Mouse (Mus musculus) heart, embryonic 15.5 days (tissue): ENCODE measurements around the gene Ubl4b. TPM values are rescaled to one million over a fixed set of nuclear protein-coding genes. Genes with fewer than 3 reads are reported as not detected.

ENCODE experiments used
- ATAC-seq: fragments of 200-750 bp; cut with Nextera tagmentation; replicated peaks from 2 replicates; pipeline ENCODE4 v1.8.0; 2017; ENCODE audit warnings: low read depth, moderate TSS enrichment; ENCODE audit not compliant: insufficient number of reproducible peaks, insufficient read depth, low FRiP score
- H3K27ac ChIP-seq: fragments of 300-500 bp; sonication (generic); 2 replicates; pipeline ENCODE4 v1.5.1; 2015; ENCODE audit warnings: mild to moderate bottlenecking, inconsistent platforms
- H3K27me3 ChIP-seq: fragments of 300-500 bp; sonication (generic); 2 replicates; pipeline ENCODE4 v1.6.1; 2015; ENCODE audit warnings: inconsistent platforms
- H3K36me3 ChIP-seq: fragments of 300-500 bp; sonication (generic); 2 replicates; pipeline ENCODE4 v1.6.1; 2015; ENCODE audit warnings: mild to moderate bottlenecking, inconsistent platforms
- H3K4me1 ChIP-seq: fragments of 300-500 bp; sonication (generic); replicated peaks from 2 replicates; pipeline ENCODE4 v1.6.1; 2015; ENCODE audit warnings: inconsistent platforms
- H3K4me2 ChIP-seq: fragments of 300-500 bp; sonication (generic); 2 replicates; pipeline ENCODE4 v1.6.1; 2015; ENCODE audit warnings: inconsistent platforms, mild to moderate bottlenecking, moderate library complexity
- H3K4me3 ChIP-seq: fragments of 300-500 bp; sonication (generic); 2 replicates; pipeline ENCODE4 v1.5.1; 2015; ENCODE audit warnings: mild to moderate bottlenecking, inconsistent platforms
- H3K9ac ChIP-seq: fragments of 300-500 bp; sonication (generic); 2 replicates; pipeline ENCODE4 v1.6.1; 2015; ENCODE audit warnings: mild to moderate bottlenecking, inconsistent platforms
- H3K9me3 ChIP-seq: fragments of 300-500 bp; sonication (generic); replicated peaks from 2 replicates; pipeline ENCODE4 v1.6.1; 2016; ENCODE audit warnings: inconsistent platforms
- WGBS: fragments of 180-500 bp; shearing (Covaris S2); methylation state at CpG from one replicate; pipeline ENCODE4 v1.1.7; 2015; ENCODE audit warnings: mixed read lengths; 5-methylcytosine and 5-hydroxymethylcytosine counted together
- polyA plus RNA-seq: library from polyadenylated mRNA; unstranded; fragments of >200 nt; fragmentation: Nextera tagmentation; extraction: Ambion mirVana; gene quantifications from 2 replicates; pipeline ENCODE4 v1.2.1, GENCODE M21; 2015

Ubl4b gene
- not detected in 2 replicates for polyA plus RNA-seq

GRCm38 (mm10) chr3:107554842-107555241 lies at the start of gene Ubl4b:
Ubl4b (minus strand) TSS chr3:107555073.
- WGBS, result 83% methylated on average over 2 of the region's 2 CpGs

GRCm38 (mm10) chr3:107600127-107600526 lies 45.3 kb upstream of the Ubl4b start:
- H3K9me3 ChIP-seq, result no peaks in the 10 kb centered on the region
- no peak overlapping the region for H3K9ac ChIP-seq
- ATAC-seq, result no peak
- 50% methylated on average over 6 of the region's 6 CpGs for WGBS
- no peak overlapping the region for H3K4me3 ChIP-seq
- H3K27me3 ChIP-seq, result peaks cover 84% of the 10 kb centered on the region
- H3K27ac ChIP-seq, result no peak overlapping the region
- H3K4me2 ChIP-seq, result no peak overlapping the region
- H3K36me3 ChIP-seq, result no peaks in the 10 kb centered on the region
- H3K4me1 ChIP-seq, result peaks cover 19% of the 10 kb centered on the region

More at GRCm38 (mm10) chr3:107554842-107555241, at the start of gene Ubl4b:
- no peak for ATAC-seq
- Histone ChIP-seq H3K9me3 (no peaks in the 10 kb centered on the region), H3K9ac (no peak within 1 kb of the TSS), H3K27ac (no peak within 1 kb of the TSS), H3K4me3 (no peak within 1 kb of the TSS), H3K4me1 (no peaks in the 10 kb centered on the region), H3K27me3 (peaks cover 10% of the 10 kb centered on the region; the same call in 1 of the 2 replicates), H3K4me2 (no peak within 1 kb of the TSS), H3K36me3 (no peaks in the 10 kb centered on the region)

GRCm38 (mm10) chr3:107597586-107598389 lies 42.9 kb upstream of the Ubl4b start:
- no peak for ATAC-seq
- no peaks in the 10 kb centered on the region for H3K36me3 ChIP-seq
- H3K27me3 ChIP-seq, result peaks cover 96% of the 10 kb centered on the region
- peaks cover 25% of the 10 kb centered on the region for H3K4me1 ChIP-seq
- H3K27ac ChIP-seq, result no peak overlapping the region
- WGBS, result 17% methylated on average over 22 of the region's 22 CpGs
- H3K4me3 ChIP-seq, result no peak overlapping the region
- H3K9ac ChIP-seq, result no peak overlapping the region
- H3K4me2 ChIP-seq, result no peak overlapping the region
- H3K9me3 ChIP-seq, result no peaks in the 10 kb centered on the region

- Histone ChIP-seq H3K27ac (no peak overlapping the region), H3K9ac (no peak overlapping the region), H3K27me3 (peaks cover 97% of the 10 kb centered on the region), H3K4me3 (no peak overlapping the region), H3K36me3 (no peaks in the 10 kb centered on the region), H3K4me2 (no peak overlapping the region), H3K4me1 (peaks cover 25% of the 10 kb centered on the region), H3K9me3 (no peaks in the 10 kb centered on the region)
- no peak for ATAC-seq
- WGBS, result 4% methylated on average over 24 of the region's 24 CpGs
Observed at GRCm38 (mm10) chr3:107597134-107597533, 42.3 kb upstream of the Ubl4b start.

- no peak overlapping the region for H3K27ac ChIP-seq
- peak overlapping the region; percentile 48; the same call in 1 of the 2 replicates for H3K4me3 ChIP-seq
- H3K4me1 ChIP-seq, result peaks cover 25% of the 10 kb centered on the region
- ATAC-seq, result no peak
- 1% methylated on average over 26 of the region's 26 CpGs for WGBS
- H3K9ac ChIP-seq, result no peak overlapping the region
- H3K9me3 ChIP-seq, result no peaks in the 10 kb centered on the region
- peaks cover 98% of the 10 kb centered on the region for H3K27me3 ChIP-seq
- peak overlapping the region; percentile 78; the same call in 1 of the 2 replicates for H3K4me2 ChIP-seq
- no peaks in the 10 kb centered on the region for H3K36me3 ChIP-seq
Observed at GRCm38 (mm10) chr3:107596559-107596958, 41.7 kb upstream of the Ubl4b start.

- H3K9ac ChIP-seq, result no peak overlapping the region
- no peaks in the 10 kb centered on the region for H3K9me3 ChIP-seq
- H3K27ac ChIP-seq, result no peak overlapping the region
- H3K36me3 ChIP-seq, result no peaks in the 10 kb centered on the region
- no peak for ATAC-seq
- peaks cover 98% of the 10 kb centered on the region for H3K27me3 ChIP-seq
- WGBS, result 1% methylated on average over 34 of the region's 34 CpGs
- peak overlapping the region; percentile 78 for H3K4me2 ChIP-seq
- peak overlapping the region; percentile 48 for H3K4me3 ChIP-seq
- peaks cover 25% of the 10 kb centered on the region for H3K4me1 ChIP-seq
Observed at GRCm38 (mm10) chr3:107595938-107596461, 41.1 kb upstream of the Ubl4b start.

GRCm38 (mm10) chr3:107595264-107595937 lies 40.5 kb upstream of the Ubl4b start:
- Histone ChIP-seq H3K4me3 (peak overlapping the region; percentile 48), H3K4me2 (peak overlapping the region; percentile 78), H3K9me3 (no peaks in the 10 kb centered on the region), H3K36me3 (no peaks in the 10 kb centered on the region), H3K4me1 (peaks cover 25% of the 10 kb centered on the region), H3K27me3 (peaks cover 97% of the 10 kb centered on the region), H3K9ac (peak overlapping the region; percentile 41; the same call in 1 of the 2 replicates), H3K27ac (no peak overlapping the region)
- no peak for ATAC-seq
- 1% methylated on average over 50 of the region's 50 CpGs for WGBS

GRCm38 (mm10) chr3:107594662-107595263 lies 39.9 kb upstream of the Ubl4b start, which contains the start of gene Alx3:
Alx3 (plus strand) TSS chr3:107595031.
- H3K4me1 ChIP-seq, result peaks cover 25% of the 10 kb centered on the region
- H3K9me3 ChIP-seq, result no peaks in the 10 kb centered on the region
- H3K36me3 ChIP-seq, result no peaks in the 10 kb centered on the region
- peak within 1 kb of the TSS; percentile 48 for H3K4me3 ChIP-seq
- 2% methylated on average over 37 of the region's 46 CpGs for WGBS
- peaks cover 97% of the 10 kb centered on the region for H3K27me3 ChIP-seq
- H3K9ac ChIP-seq, result peak within 1 kb of the TSS; percentile 41; the same call in 1 of the 2 replicates
- H3K27ac ChIP-seq, result no peak within 1 kb of the TSS
- peak within 1 kb of the TSS; percentile 78 for H3K4me2 ChIP-seq
- peak; percentile 29; the same call in 1 of the 2 replicates for ATAC-seq

GRCm38 (mm10) chr3:107593632-107594031 lies 38.8 kb upstream of the Ubl4b start:
- no peak overlapping the region for H3K9ac ChIP-seq
- H3K4me2 ChIP-seq, result no peak overlapping the region
- no peaks in the 10 kb centered on the region for H3K9me3 ChIP-seq
- H3K4me3 ChIP-seq, result no peak overlapping the region
- H3K36me3 ChIP-seq, result no peaks in the 10 kb centered on the region
- no peak overlapping the region for H3K27ac ChIP-seq
- WGBS, result 64% methylated on average over 2 of the region's 2 CpGs
- peaks cover 25% of the 10 kb centered on the region for H3K4me1 ChIP-seq
- ATAC-seq, result no peak
- H3K27me3 ChIP-seq, result peaks cover 95% of the 10 kb centered on the region

GRCm38 (mm10) chr3:107591612-107592011 lies 36.7 kb upstream of the Ubl4b start:
- H3K27me3 ChIP-seq, result peaks cover 96% of the 10 kb centered on the region
- no peak overlapping the region for H3K9ac ChIP-seq
- H3K27ac ChIP-seq, result no peak overlapping the region
- H3K4me3 ChIP-seq, result no peak overlapping the region
- H3K4me2 ChIP-seq, result no peak overlapping the region
- no peaks in the 10 kb centered on the region for H3K36me3 ChIP-seq
- H3K9me3 ChIP-seq, result no peaks in the 10 kb centered on the region
- H3K4me1 ChIP-seq, result peaks cover 21% of the 10 kb centered on the region
- ATAC-seq, result no peak
- WGBS, result 59% methylated on average over 1 of the region's 1 CpGs

- no peak for ATAC-seq
- no peaks in the 10 kb centered on the region for H3K36me3 ChIP-seq
- no peak overlapping the region for H3K4me2 ChIP-seq
- H3K4me1 ChIP-seq, result peaks cover 15% of the 10 kb centered on the region
- peaks cover 95% of the 10 kb centered on the region for H3K27me3 ChIP-seq
- no peak overlapping the region for H3K9ac ChIP-seq
- no peak overlapping the region for H3K4me3 ChIP-seq
- no peak overlapping the region for H3K27ac ChIP-seq
- no peaks in the 10 kb centered on the region for H3K9me3 ChIP-seq
- 50% methylated on average over 6 of the region's 6 CpGs for WGBS
Observed at GRCm38 (mm10) chr3:107586504-107586903, 31.6 kb upstream of the Ubl4b start.
